Mouse (Mus musculus): ENCODE data around the gene Vps45.
"Not testable (repeated sequence)": the region's sequence is repeated elsewhere in the genome, so short reads cannot be mapped to it uniquely, and the experiment has no call there.

The Vps45 gene

GRCm38 (mm10) chr3:95965518-95966451 lies 92.5 kb downstream of the Vps45 start:
- peak; percentile 95 for DNase-seq

DNA sequence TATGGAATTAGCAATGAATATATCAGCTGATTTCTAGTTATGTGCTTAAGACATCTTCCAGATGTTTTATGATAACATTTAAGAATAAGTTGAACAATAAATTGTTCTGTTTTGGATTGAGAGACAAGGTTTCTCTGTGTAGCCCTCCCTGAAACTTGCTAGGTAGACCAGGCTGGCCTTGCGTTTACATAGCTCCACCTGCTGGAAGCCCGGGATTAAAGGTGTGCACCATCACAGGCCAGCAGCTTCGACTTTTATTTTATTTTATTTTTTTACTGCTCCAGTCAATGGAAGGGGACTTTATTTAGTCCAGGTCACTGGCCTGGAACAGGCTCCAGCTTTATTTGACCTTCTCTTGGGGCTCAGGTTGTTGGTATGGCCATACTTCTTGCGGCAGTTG lies 94.6 kb downstream of the Vps45 start:
- DNase-seq: no peak

DNA sequence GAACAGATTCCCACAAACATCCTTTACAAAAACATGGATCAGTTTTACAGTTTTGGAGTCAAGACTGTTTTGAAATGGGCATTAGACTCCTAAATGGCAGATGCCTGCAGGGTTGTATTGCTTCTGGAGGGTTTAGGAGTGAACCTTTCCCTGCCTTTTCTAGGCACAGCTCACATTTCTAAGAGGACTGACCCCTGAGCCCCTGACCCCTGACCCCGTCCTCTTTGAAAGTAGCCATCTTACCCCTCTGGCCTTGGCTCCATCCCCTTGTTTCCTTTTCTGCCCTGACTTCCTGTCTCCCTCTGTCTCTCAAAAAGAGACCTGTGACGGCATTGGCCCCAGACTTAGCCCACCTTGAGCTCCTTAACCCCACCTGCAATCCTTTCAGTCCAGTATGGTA lies 95.0 kb downstream of the Vps45 start:
- no peak for DNase-seq

DNA sequence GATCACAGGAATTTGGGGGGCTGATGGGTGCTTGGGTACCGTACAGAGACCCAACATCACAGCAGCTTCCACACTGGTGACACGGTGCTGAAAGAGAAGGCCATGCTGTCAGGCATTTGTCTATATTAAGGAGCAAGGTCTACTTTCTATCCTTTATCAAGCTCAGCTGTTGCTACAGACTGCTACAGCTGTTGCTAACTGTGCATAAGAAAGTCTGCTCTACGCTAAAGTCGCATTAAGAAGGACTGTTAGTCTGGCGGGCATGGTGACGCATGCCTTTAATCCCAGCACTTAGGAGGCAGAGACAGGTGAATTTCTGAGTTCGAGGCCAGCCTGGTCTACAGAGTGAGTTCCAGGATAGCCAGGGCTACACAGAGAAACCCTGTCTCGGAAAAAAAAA lies 96.1 kb downstream of the Vps45 start:
- not testable (repeated sequence) for DNase-seq

- DNase-seq: no peak
Measured at GRCm38 (mm10) chr3:95959807-95960206, 98.5 kb downstream of the Vps45 start.

GRCm38 (mm10) chr3:95959082-95959481 lies 99.2 kb downstream of the Vps45 start:
- no peak for DNase-seq

- peak; percentile 95 for DNase-seq
Measured at GRCm38 (mm10) chr3:95957359-95958148, 100.7 kb downstream of the Vps45 start.

GRCm38 (mm10) chr3:95955318-95955717 lies 102.9 kb downstream of the Vps45 start:
- DNase-seq: no peak

- not testable (repeated sequence) for DNase-seq
Measured at GRCm38 (mm10) chr3:95954648-95955173, 103.6 kb downstream of the Vps45 start.

- DNase-seq: no peak
Measured at GRCm38 (mm10) chr3:95953522-95953921, 104.7 kb downstream of the Vps45 start.

DNA sequence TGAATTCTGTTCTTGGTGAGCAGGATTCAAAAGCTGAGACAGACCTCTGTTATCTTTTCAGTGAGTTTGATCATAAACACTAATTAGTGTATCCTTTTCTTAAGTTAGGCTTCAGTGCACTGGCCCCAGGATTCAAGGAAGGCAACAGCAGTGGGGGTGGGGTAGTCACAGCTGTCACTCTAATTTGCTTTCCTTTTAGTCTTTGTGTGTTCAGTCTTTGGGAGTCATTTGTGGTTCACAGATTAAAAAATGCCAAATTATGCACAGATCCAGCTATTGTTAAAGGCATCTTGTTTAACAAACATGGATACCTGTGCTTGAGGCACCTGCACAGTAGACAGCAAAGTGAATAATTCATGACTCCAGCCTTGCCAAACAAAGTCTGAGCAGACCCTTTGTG lies 105.2 kb downstream of the Vps45 start:
- DNase-seq: no peak

DNA sequence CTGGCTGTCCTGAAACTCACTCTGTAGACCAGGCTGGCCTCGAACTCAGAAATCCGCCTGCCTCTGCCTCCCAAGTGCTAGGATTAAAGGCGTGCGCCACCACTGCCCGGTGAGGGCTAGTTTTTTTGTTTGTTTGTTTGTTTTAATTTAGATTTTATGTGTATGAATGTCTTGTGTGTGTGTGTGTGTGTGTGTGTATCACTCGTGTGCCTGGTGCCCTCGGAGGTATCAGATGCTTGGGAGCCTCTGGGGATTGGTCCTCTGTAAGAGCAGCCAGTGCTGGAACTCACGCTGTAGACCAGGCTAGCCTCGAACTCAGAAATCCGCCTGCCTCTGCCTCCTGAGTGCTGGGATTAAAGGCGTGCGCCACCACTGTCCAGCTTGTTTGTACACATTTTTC lies 106.7 kb downstream of the Vps45 start:
- DNase-seq: not testable (repeated sequence)

DNA sequence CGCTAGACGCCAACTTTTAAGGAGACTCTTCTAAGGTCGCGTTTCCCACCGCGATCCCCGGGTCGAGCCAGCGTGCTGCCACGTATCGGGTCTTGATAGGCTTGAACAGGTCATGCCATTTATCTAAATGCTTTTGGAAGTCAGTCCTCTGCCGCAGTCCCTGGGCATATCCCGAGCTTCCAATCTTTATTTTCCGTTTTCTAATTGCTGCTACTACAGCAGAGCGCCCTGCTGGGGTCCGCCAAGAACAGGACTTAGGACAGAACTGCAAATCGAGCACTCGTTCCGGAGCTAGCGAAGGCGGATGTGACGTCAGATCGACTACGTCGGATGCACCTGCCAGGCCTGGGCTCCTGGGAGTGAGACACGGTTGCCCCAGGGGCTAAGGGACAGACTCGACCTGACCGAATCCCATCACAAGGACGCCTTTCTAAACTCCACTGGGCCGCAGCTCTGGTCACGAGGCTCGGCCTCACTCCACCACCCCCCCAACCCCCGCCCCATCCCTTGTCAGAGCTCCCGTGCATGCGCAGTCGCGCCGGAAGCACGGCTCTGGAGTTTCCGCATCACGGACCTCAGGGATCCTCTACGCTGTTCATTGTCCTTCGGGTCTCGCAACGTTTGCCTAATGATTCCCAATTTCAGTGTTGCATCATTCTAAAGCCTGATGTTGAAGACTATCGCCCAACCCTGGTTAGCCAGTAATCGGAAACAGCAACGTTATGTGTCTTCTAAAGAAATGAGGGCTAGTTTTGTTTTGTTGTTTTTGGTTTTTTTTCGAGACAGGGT lies 107.3 kb downstream of the Vps45 start:
- DNase-seq: peak; percentile 99
